Mouse (Mus musculus) hindbrain, embryonic 12.5 days (tissue): Measurements from ENCODE around the gene Gm11559. TPM values are rescaled to one million over a fixed set of nuclear protein-coding genes. Genes with fewer than 3 reads are reported as not detected.
"Not testable (repeated sequence)": the region's sequence is repeated elsewhere in the genome, so short reads cannot be mapped to it uniquely, and the experiment has no call there.

Source experiments
- ATAC-seq: fragments of 200-750 bp; cut with Nextera tagmentation; 2 replicates; pipeline ENCODE4 v1.8.0; 2017; ENCODE audit warnings: moderate TSS enrichment; ENCODE audit not compliant: low FRiP score
- H3K27ac ChIP-seq: fragments of 300-500 bp; sonication (generic); 2 replicates; pipeline ENCODE4 v1.5.1; 2016; ENCODE audit warnings: mild to moderate bottlenecking
- H3K27me3 ChIP-seq: fragments of 300-500 bp; sonication (generic); 2 replicates; pipeline ENCODE4 v1.6.1; 2016; ENCODE audit warnings: mild to moderate bottlenecking
- H3K36me3 ChIP-seq: fragments of 300-500 bp; sonication (generic); 2 replicates; pipeline ENCODE4 v1.6.1; 2016; ENCODE audit warnings: mild to moderate bottlenecking
- H3K4me1 ChIP-seq: fragments of 300-500 bp; sonication (generic); 2 replicates; pipeline ENCODE4 v1.6.1; 2016
- H3K4me2 ChIP-seq: fragments of 300-500 bp; sonication (generic); replicated peaks from 2 replicates; pipeline ENCODE4 v1.6.1; 2016; ENCODE audit warnings: mild to moderate bottlenecking
- H3K4me3 ChIP-seq: fragments of 300-500 bp; sonication (generic); 2 replicates; pipeline ENCODE4 v1.5.1; 2016; ENCODE audit warnings: mild to moderate bottlenecking
- H3K9ac ChIP-seq: fragments of 300-500 bp; sonication (generic); 2 replicates; pipeline ENCODE4 v1.6.1; 2016; ENCODE audit warnings: mild to moderate bottlenecking, moderate library complexity
- H3K9me3 ChIP-seq: fragments of 300-500 bp; sonication (generic); replicated peaks from 2 replicates; pipeline ENCODE4 v1.6.1; 2016; ENCODE audit warnings: mild to moderate bottlenecking
- WGBS: fragments of 180-500 bp; shearing (Covaris S2); methylation state at CpG from one replicate; pipeline ENCODE4 v1.1.7; 2016; 5-methylcytosine and 5-hydroxymethylcytosine counted together
- polyA plus RNA-seq: library from polyadenylated mRNA; unstranded; fragments of >200 nt; fragmentation: Nextera tagmentation; extraction: Ambion mirVana; gene quantifications from 2 replicates; pipeline ENCODE4 v1.2.1, GENCODE M21; 2016

Gm11559 gene
- polyA plus RNA-seq = not detected in 2 replicates

- H3K27me3 ChIP-seq, H3K36me3 ChIP-seq, H3K4me2 ChIP-seq, H3K27ac ChIP-seq, H3K4me1 ChIP-seq, H3K4me3 ChIP-seq, H3K9me3 ChIP-seq, ATAC-seq, H3K9ac ChIP-seq: not testable (repeated sequence)
- 79% methylated on average over 1 of the region's 1 CpGs for WGBS
Measured at GRCm38 (mm10) chr11:99864176-99864575, at the start of gene Gm11559. Gene Gm11559, plus strand, starts transcription at chr11:99864476.

DNA sequence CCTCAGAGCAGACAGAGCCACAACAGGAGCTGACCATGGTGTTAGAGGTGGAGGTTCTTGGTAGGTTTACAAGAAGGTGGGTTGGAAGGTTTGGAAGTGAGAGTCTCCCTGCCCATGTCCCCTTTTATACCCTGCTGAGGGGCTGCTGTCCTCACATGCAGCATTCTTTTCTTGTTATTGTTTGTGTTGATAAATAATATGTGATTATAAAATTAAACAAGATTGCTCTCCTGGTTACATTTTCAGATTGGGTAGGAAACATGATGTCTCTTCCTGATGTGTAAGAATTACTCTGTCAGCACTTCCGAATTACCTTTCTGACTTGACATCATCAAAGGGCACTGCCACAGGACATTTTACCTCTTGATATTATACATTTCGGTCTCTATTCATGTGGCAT, 48.7 kb upstream of the Gm11559 start, which contains the start of gene Gm11564:
TSS of gene Gm11564 (minus strand) at position 101 of the 400 bp plus-strand sequence.
- H3K9ac ChIP-seq, H3K36me3 ChIP-seq, ATAC-seq, H3K4me3 ChIP-seq, H3K27ac ChIP-seq, H3K27me3 ChIP-seq, H3K4me2 ChIP-seq, H3K4me1 ChIP-seq, H3K9me3 ChIP-seq: not testable (repeated sequence)
- WGBS = 94% methylated on average over 2 of the region's 2 CpGs

DNA sequence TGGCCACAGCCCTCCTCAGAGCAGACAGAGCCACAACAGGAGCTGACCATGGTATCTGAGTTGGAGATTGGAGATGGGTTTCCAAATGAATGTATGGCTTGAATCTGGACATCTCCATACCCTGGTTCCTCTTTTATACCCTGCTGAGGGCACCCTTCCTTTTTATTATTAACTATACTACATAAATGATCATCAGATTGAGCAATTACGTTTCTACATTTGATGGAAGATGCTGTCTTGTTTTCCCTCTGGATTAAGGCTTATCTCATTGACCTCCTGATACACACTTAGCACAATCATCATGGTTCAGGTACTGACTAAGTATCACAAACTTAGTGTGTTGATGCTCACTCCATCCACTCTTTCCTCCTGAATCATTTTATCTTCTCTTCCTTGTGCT, 26.3 kb upstream of the Gm11559 start, which contains the start of gene 2300003K06Rik:
TSS of gene 2300003K06Rik (minus strand) at position 101 of the 400 bp plus-strand sequence.
- H3K27ac ChIP-seq = no peak within 1 kb of the TSS
- no peaks in the 10 kb centered on the region for H3K9me3 ChIP-seq
- no peaks in the 10 kb centered on the region for H3K4me1 ChIP-seq
- H3K4me3 ChIP-seq = no peak within 1 kb of the TSS
- H3K9ac ChIP-seq = no peak within 1 kb of the TSS
- no peaks in the 10 kb centered on the region for H3K27me3 ChIP-seq
- no peak for ATAC-seq
- 78% methylated on average over 1 of the region's 1 CpGs for WGBS
- no peaks in the 10 kb centered on the region for H3K36me3 ChIP-seq
- H3K4me2 ChIP-seq = no peak within 1 kb of the TSS

GRCm38 (mm10) chr11:99842185-99842584, 22.1 kb upstream of the Gm11559 start:
- no peak overlapping the region for H3K4me3 ChIP-seq
- H3K27ac ChIP-seq = no peak overlapping the region
- no peaks in the 10 kb centered on the region for H3K4me1 ChIP-seq
- no peak overlapping the region for H3K4me2 ChIP-seq
- no peaks in the 10 kb centered on the region for H3K9me3 ChIP-seq
- WGBS = 70% methylated on average over 1 of the region's 1 CpGs
- H3K9ac ChIP-seq = no peak overlapping the region
- H3K27me3 ChIP-seq = no peaks in the 10 kb centered on the region
- ATAC-seq = no peak
- H3K36me3 ChIP-seq = no peaks in the 10 kb centered on the region

DNA sequence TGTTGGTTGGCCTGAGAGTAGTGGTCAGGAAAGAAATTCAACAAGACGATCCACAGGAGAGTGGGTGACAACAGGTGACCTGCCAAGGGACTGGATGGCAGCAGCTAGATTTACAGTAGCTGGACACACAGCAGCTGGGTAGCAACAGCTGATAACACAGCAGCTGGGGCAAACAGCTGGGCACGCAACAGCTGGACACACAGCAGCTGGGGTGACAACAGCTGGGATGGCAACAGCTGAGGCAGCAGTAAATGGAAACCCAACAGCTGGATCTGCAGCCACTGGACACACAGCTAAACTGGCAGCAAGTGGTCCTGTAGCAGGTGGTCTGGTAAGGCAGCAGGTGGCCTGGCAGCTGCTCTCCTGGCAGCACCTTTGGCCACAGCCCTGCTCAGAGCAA, 17.5 kb upstream of the Gm11559 start:
- H3K27ac ChIP-seq = no peak overlapping the region
- ATAC-seq = no peak
- WGBS = 88% methylated on average over 2 of the region's 2 CpGs
- no peaks in the 10 kb centered on the region for H3K9me3 ChIP-seq
- H3K4me3 ChIP-seq = no peak overlapping the region
- H3K4me1 ChIP-seq = no peaks in the 10 kb centered on the region
- no peak overlapping the region for H3K4me2 ChIP-seq
- no peak overlapping the region for H3K9ac ChIP-seq
- H3K27me3 ChIP-seq = no peaks in the 10 kb centered on the region
- no peaks in the 10 kb centered on the region for H3K36me3 ChIP-seq

DNA sequence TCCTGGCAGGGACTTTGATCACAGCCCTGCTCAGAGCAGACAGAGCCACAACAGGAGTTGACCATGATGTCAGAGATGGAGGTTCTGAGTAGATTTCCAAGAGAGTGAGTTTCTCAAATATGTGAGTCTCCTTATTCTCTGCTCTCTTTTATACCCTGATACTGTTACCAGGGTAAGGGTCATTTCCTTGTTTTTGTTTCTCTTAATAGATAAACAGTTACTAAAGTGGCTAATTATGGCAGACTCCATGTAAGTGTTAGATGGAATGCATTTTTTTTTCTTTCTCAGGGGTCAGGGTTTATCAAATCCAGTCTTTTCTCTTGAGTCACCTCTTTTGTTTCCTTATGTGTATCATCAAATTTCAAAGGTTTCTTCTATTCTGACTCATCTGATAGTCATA, 12.8 kb upstream of the Gm11559 start, which contains the start of gene Krtap4-16:
TSS of gene Krtap4-16 (minus strand) at position 101 of the 400 bp plus-strand sequence.
- no peak within 1 kb of the TSS for H3K9ac ChIP-seq
- H3K4me2 ChIP-seq = no peak within 1 kb of the TSS
- no peak for ATAC-seq
- H3K4me3 ChIP-seq = no peak within 1 kb of the TSS
- H3K27ac ChIP-seq = no peak within 1 kb of the TSS
- no peaks in the 10 kb centered on the region for H3K36me3 ChIP-seq
- no peaks in the 10 kb centered on the region for H3K9me3 ChIP-seq
- H3K27me3 ChIP-seq = no peaks in the 10 kb centered on the region
- H3K4me1 ChIP-seq = no peaks in the 10 kb centered on the region

GRCm38 (mm10) chr11:99854121-99854520, 10.2 kb upstream of the Gm11559 start:
- Histone ChIP-seq H3K4me2 (no peak overlapping the region), H3K27ac (no peak overlapping the region), H3K36me3 (no peaks in the 10 kb centered on the region), H3K9ac (no peak overlapping the region), H3K4me1 (no peaks in the 10 kb centered on the region), H3K4me3 (no peak overlapping the region), H3K9me3 (no peaks in the 10 kb centered on the region), H3K27me3 (no peaks in the 10 kb centered on the region)
- WGBS = 58% methylated on average over 3 of the region's 3 CpGs
- ATAC-seq = no peak

DNA sequence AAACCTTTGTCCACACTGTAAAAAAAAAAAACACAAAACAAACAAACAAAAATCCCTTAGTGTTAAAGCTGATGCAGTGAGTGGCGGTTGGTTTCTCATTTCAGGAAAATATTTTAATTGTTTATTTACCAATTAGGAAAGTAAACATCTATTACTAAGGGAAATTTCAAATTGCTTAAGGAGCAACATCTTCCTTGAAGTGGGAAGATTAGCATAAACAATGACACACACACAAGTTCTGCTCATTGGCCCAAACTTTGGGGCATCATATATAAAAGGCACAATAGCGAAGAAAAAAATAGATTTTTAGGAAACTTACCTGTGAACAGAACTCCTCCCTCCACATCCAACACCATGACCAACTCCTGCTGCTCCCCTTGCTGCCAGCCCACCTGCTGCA, 6.7 kb upstream of the Gm11559 start, which contains the start of gene Gm11568:
TSS of gene Gm11568 (plus strand) at position 301 of the 400 bp plus-strand sequence.
- 86% methylated on average over 2 of the region's 2 CpGs for WGBS
- no peaks in the 10 kb centered on the region for H3K4me1 ChIP-seq
- H3K36me3 ChIP-seq = no peaks in the 10 kb centered on the region
- H3K9ac ChIP-seq = no peak within 1 kb of the TSS
- ATAC-seq = no peak
- H3K9me3 ChIP-seq = no peaks in the 10 kb centered on the region
- H3K27ac ChIP-seq = no peak within 1 kb of the TSS
- no peak within 1 kb of the TSS for H3K4me3 ChIP-seq
- no peaks in the 10 kb centered on the region for H3K27me3 ChIP-seq
- no peak within 1 kb of the TSS for H3K4me2 ChIP-seq

- no peaks in the 10 kb centered on the region for H3K36me3 ChIP-seq
- no peaks in the 10 kb centered on the region for H3K4me1 ChIP-seq
- H3K9ac ChIP-seq = no peak overlapping the region
- no peak overlapping the region for H3K4me2 ChIP-seq
- WGBS = 83% methylated on average over 2 of the region's 2 CpGs
- H3K4me3 ChIP-seq = no peak overlapping the region
- H3K9me3 ChIP-seq = no peaks in the 10 kb centered on the region
- H3K27ac ChIP-seq = no peak overlapping the region
- no peak for ATAC-seq
- H3K27me3 ChIP-seq = no peaks in the 10 kb centered on the region
Measured at GRCm38 (mm10) chr11:99858761-99859160, 5.5 kb upstream of the Gm11559 start.

DNA sequence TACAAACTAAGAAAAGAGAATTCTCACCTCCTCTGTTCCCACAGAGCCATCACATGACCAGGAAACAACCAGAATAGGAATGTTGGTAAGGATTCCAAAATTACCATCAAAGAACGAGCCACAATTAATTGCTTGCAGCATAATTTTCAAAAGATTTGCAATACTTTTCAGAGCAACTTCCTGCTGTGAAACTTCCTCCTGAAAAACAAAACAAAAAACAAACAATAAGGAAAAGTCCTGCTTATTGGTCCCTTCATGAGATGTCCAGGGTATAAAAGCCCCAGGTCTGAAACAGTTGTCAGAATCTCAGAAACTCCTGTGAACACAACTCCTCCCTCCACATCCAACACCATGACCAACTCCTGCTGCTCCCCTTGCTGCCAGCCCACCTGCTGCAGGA, 8.8 kb downstream of the Gm11559 start, which contains the start of gene Krtap9-1:
TSS of gene Krtap9-1 (plus strand) at position 301 of the 400 bp plus-strand sequence.
- WGBS = 88% methylated on average over 1 of the region's 1 CpGs
- H3K27ac ChIP-seq, H3K27me3 ChIP-seq, H3K4me2 ChIP-seq, H3K9me3 ChIP-seq, H3K4me1 ChIP-seq, ATAC-seq, H3K36me3 ChIP-seq, H3K4me3 ChIP-seq, H3K9ac ChIP-seq: not testable (repeated sequence)

DNA sequence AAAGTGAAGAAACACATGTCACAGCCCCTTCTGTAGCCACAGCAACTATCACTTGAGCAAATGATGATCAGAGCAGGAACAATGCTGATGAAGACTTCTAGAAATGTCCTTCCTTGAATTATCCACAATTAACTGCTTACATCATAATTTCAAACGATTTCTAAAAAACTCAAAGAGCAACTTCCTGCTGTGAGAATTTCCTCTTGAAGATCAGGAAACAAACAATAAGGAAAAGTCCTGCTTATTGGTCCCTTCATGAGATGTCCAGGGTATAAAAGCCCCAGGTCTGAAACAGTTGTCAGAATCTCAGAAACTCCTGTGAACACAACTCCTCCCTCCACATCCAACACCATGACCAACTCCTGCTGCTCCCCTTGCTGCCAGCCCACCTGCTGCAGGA, 14.6 kb downstream of the Gm11559 start, which contains the start of gene Gm11567:
TSS of gene Gm11567 (plus strand) at position 301 of the 400 bp plus-strand sequence.
- H3K4me1 ChIP-seq, H3K9ac ChIP-seq, H3K27me3 ChIP-seq, H3K4me2 ChIP-seq, H3K27ac ChIP-seq, H3K4me3 ChIP-seq, H3K9me3 ChIP-seq, ATAC-seq, H3K36me3 ChIP-seq: not testable (repeated sequence)
- 47% methylated on average over 1 of the region's 1 CpGs for WGBS

DNA sequence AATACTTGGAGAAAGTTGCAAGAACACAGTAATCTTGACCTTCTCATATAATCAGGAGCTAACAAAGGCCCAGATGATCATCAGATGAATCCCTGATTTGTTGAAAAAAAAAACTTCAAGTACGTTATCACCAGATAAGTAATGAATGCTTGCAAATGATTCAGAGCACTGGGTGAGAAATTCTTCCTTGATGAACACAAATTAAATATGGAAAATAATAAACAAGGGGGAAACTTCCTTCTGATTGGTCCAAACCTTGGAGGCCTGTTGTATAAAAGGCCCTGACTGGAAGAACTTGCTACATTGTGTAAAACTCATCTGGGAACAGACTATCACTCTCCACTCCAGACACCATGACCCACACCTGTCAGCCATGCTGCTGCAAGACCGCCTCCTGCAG, 43.3 kb downstream of the Gm11559 start, which contains the start of gene Krtap31-1:
TSS of gene Krtap31-1 (plus strand) at position 301 of the 400 bp plus-strand sequence.
- no peaks in the 10 kb centered on the region for H3K4me1 ChIP-seq
- H3K27me3 ChIP-seq = no peaks in the 10 kb centered on the region
- H3K9me3 ChIP-seq = no peaks in the 10 kb centered on the region
- WGBS = 82% methylated on average over 2 of the region's 2 CpGs
- no peak within 1 kb of the TSS for H3K9ac ChIP-seq
- no peak within 1 kb of the TSS for H3K27ac ChIP-seq
- H3K36me3 ChIP-seq = no peaks in the 10 kb centered on the region
- H3K4me3 ChIP-seq = no peak within 1 kb of the TSS
- no peak within 1 kb of the TSS for H3K4me2 ChIP-seq
- no peak for ATAC-seq

DNA sequence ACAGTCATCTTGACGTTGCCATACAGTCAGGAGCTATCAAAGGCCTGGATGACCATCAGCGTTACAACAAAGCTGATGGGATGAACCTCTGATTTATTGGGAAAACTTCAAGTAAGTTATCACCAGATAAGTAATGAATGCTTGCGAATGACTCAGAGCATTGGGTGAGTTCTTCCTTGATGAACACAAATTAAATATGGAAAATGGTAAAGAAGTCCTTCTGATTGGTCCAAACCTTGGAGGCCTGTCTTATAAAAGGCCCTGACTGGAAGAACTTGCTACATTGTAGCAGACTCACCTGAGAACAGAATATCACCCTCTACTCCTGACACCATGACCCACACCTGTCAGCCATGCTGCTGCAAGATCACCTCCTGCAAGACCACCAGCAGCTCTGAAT, 50.2 kb downstream of the Gm11559 start, which contains the start of gene Gm11565:
TSS of gene Gm11565 (plus strand) at position 301 of the 400 bp plus-strand sequence.
- 95% methylated on average over 3 of the region's 3 CpGs for WGBS
- H3K4me1 ChIP-seq = no peaks in the 10 kb centered on the region
- H3K9ac ChIP-seq = no peak within 1 kb of the TSS
- no peak within 1 kb of the TSS for H3K4me3 ChIP-seq
- no peaks in the 10 kb centered on the region for H3K36me3 ChIP-seq
- no peak within 1 kb of the TSS for H3K4me2 ChIP-seq
- no peaks in the 10 kb centered on the region for H3K27me3 ChIP-seq
- ATAC-seq = no peak
- no peak within 1 kb of the TSS for H3K27ac ChIP-seq
- no peaks in the 10 kb centered on the region for H3K9me3 ChIP-seq
